In genomic region chr10:62792177-62793090, GRCm38 (mm10) we compare ENCODE assay signal across 7 mouse cellular contexts. TPM values are rescaled to one million over a fixed set of nuclear protein-coding genes. Genes with fewer than 3 reads are reported as not detected.
DNase-seq lines count a peak whose midpoint lies in the region; ATAC-seq lines count a peak whose summit lies in the region.

Ccar1 (minus strand) TSS chr10:62792286.

- ATAC-seq in intestine, embryonic 16.5 days, result peak; percentile 99
- ATAC-seq in midbrain, embryonic 11.5 days (ENCODE audit: low FRiP score), result peak; percentile 98

- H3K27me3 ChIP-seq in intestine, embryonic 16.5 days (replicated peaks; ENCODE audit: control insufficient read depth, insufficient read depth, low read length), result no peaks in the 10 kb centered on the region
- no peaks in the 10 kb centered on the region for H3K27me3 ChIP-seq in midbrain, embryonic 11.5 days (ENCODE audit: control insufficient read depth, insufficient read depth, low read length)

- peaks cover 15% of the 10 kb centered on the region for H3K4me1 ChIP-seq in intestine, embryonic 16.5 days (ENCODE audit: control insufficient read depth, insufficient read depth, low read length)
- H3K4me1 ChIP-seq in midbrain, embryonic 11.5 days (ENCODE audit: control insufficient read depth, insufficient read depth, low read length), result peaks cover 3% of the 10 kb centered on the region; the same call in 1 of the 2 replicates

- H3K36me3 ChIP-seq in intestine, embryonic 16.5 days (ENCODE audit: control insufficient read depth, insufficient read depth, low read length), result peaks cover 9% of the 10 kb centered on the region
- H3K36me3 ChIP-seq in midbrain, embryonic 11.5 days (ENCODE audit: control insufficient read depth, insufficient read depth, low read length), result peaks cover 15% of the 10 kb centered on the region

- H3K4me2 ChIP-seq in intestine, embryonic 16.5 days (ENCODE audit: low read depth, low read length), result peak within 1 kb of the TSS; percentile 64
- peak within 1 kb of the TSS; percentile 54 for H3K4me2 ChIP-seq in midbrain, embryonic 11.5 days

- peak within 1 kb of the TSS; percentile 99 for H3K27ac ChIP-seq in intestine, embryonic 16.5 days (ENCODE audit: low read length)
- peak within 1 kb of the TSS; percentile 90 for H3K27ac ChIP-seq in midbrain, embryonic 11.5 days (ENCODE audit: low read depth, low read length)

- intact Hi-C loops in left cerebral cortex, postnatal 36 days (cut with DNase I), result loop anchor here (1.0 to 2.0 kb wide), 2 partner anchors 128 to 141 kb away; partner anchors contain the start of genes Ddx50 and Slc25a16

- WGBS in intestine, embryonic 16.5 days, result 2% methylated on average over 55 of the region's 55 CpGs
- 4% methylated on average over 55 of the region's 55 CpGs for WGBS in midbrain, embryonic 11.5 days

- peak within 1 kb of the TSS; percentile 99 for H3K9ac ChIP-seq in intestine, embryonic 16.5 days (ENCODE audit: low read depth, low read length)
- peak within 1 kb of the TSS; percentile 96 for H3K9ac ChIP-seq in midbrain, embryonic 11.5 days (ENCODE audit: low read length)

- DNase-seq in adrenal gland, adult 8-10 months, result peak; percentile 98
- DNase-seq in embryo, embryonic 9.5 days (ENCODE audit: extremely low spot score), result peak; percentile 100
- peak; percentile 99 for DNase-seq in gastrocnemius, postnatal 4 days (ENCODE audit: low spot score in 2 of 2)
- peak; percentile 98 to 99 for DNase-seq in left cerebral cortex, postnatal 36 days (ENCODE audit: low spot score in 2 of 2)
- peak; percentile 100 for DNase-seq in midbrain, embryonic 11.5 days (ENCODE audit: low spot score, missing footprints)
- peak; percentile 99 for DNase-seq in skeletal muscle tissue, adult 2 months (ENCODE audit: low read depth, low spot score)

- H3K9me3 ChIP-seq in intestine, embryonic 16.5 days (ENCODE audit: control insufficient read depth, low read length), result no peaks in the 10 kb centered on the region
- H3K9me3 ChIP-seq in midbrain, embryonic 11.5 days (ENCODE audit: control insufficient read depth, low read length), result no peaks in the 10 kb centered on the region

- peak within 1 kb of the TSS; percentile 98 for H3K4me3 ChIP-seq in intestine, embryonic 16.5 days (ENCODE audit: low read length)
- peak within 1 kb of the TSS; percentile 86 for H3K4me3 ChIP-seq in midbrain, embryonic 11.5 days (ENCODE audit: low read depth, low read length)

RNA-seq across cellular contexts. Expression of gene Ccar1, which starts in this region (rescaled TPM):
- total RNA-seq in adrenal gland, adult 8-10 months (2022), result 10 to 100 TPM; 47.1 to 78.2 (median 61.6) TPM
- total RNA-seq in gastrocnemius, postnatal 4 days (2021), result 10 to 100 TPM; 58.7 to 78.4 TPM
- 101 and 103 TPM in 2 replicates for polyA plus RNA-seq in intestine, embryonic 16.5 days (2015; fragmentation: Nextera tagmentation; extraction: Ambion mirVana)
- total RNA-seq in left cerebral cortex, postnatal 36 days (2021), result 10 to 100 TPM; 41.4 to 70.6 TPM
- 159 and 168 TPM in 2 replicates for polyA plus RNA-seq in midbrain, embryonic 11.5 days (2014; fragmentation: Nextera tagmentation; extraction: Ambion mirVana)

Comparison
In these comparisons a context has a peak if more than half of its experiments do, and no peak if none do; other contexts are left out.
1. Peak in every context shown above with its lines: DNase-seq, ATAC-seq, H3K4me3 ChIP-seq and H3K27ac ChIP-seq.